Mouse (Mus musculus) neural tube, embryonic 13.5 days (tissue): ENCODE measurements around the gene Ptges. TPM values are rescaled to one million over a fixed set of nuclear protein-coding genes. Genes with fewer than 3 reads are reported as not detected.
"Not testable (repeated sequence)": the region's sequence is repeated elsewhere in the genome, so short reads cannot be mapped to it uniquely, and the experiment has no call there.

Experiments used
- ATAC-seq: fragments of 200-750 bp; cut with Nextera tagmentation; 2 replicates; pipeline ENCODE4 v1.8.0; 2017; ENCODE audit warnings: low read depth, mild to moderate bottlenecking, moderate TSS enrichment, moderate library complexity
- H3K27ac ChIP-seq: fragments of 300-500 bp; sonication (generic); replicated peaks from 2 replicates; pipeline ENCODE4 v1.5.1; 2015; ENCODE audit warnings: moderate library complexity, mild to moderate bottlenecking, inconsistent platforms
- H3K27me3 ChIP-seq: fragments of 300-500 bp; sonication (generic); 2 replicates; pipeline ENCODE4 v1.6.1; 2015; ENCODE audit warnings: mild to moderate bottlenecking, inconsistent platforms
- H3K36me3 ChIP-seq: fragments of 300-500 bp; sonication (generic); 2 replicates; pipeline ENCODE4 v1.6.1; 2015; ENCODE audit warnings: mild to moderate bottlenecking, inconsistent platforms
- H3K4me1 ChIP-seq: fragments of 300-500 bp; sonication (generic); replicated peaks from 2 replicates; pipeline ENCODE4 v1.6.1; 2015; ENCODE audit warnings: inconsistent platforms
- H3K4me2 ChIP-seq: fragments of 300-500 bp; sonication (generic); 2 replicates; pipeline ENCODE4 v1.6.1; 2015; ENCODE audit warnings: inconsistent platforms, mild to moderate bottlenecking, moderate library complexity
- H3K4me3 ChIP-seq: fragments of 300-500 bp; sonication (generic); 2 replicates; pipeline ENCODE4 v1.5.1; 2015; ENCODE audit warnings: mild to moderate bottlenecking, inconsistent platforms
- H3K9ac ChIP-seq: fragments of 300-500 bp; sonication (generic); 2 replicates; pipeline ENCODE4 v1.6.1; 2015; ENCODE audit warnings: moderate library complexity, mild to moderate bottlenecking, inconsistent platforms
- H3K9me3 ChIP-seq: fragments of 300-500 bp; sonication (generic); 2 replicates; pipeline ENCODE4 v1.6.1; 2016; ENCODE audit warnings: inconsistent platforms
- WGBS: fragments of 180-500 bp; shearing (Covaris S2); methylation state at CpG from one replicate; pipeline ENCODE4 v1.1.7; 2015; 5-methylcytosine and 5-hydroxymethylcytosine counted together
- polyA plus RNA-seq: library from polyadenylated mRNA; unstranded; fragments of >200 nt; fragmentation: Nextera tagmentation; extraction: Ambion mirVana; gene quantifications from 2 replicates; pipeline ENCODE4 v1.2.1, GENCODE M21; 2015

Ptges gene
- polyA plus RNA-seq, 1 experiment from 2014 or later: 2.4 TPM

DNA sequence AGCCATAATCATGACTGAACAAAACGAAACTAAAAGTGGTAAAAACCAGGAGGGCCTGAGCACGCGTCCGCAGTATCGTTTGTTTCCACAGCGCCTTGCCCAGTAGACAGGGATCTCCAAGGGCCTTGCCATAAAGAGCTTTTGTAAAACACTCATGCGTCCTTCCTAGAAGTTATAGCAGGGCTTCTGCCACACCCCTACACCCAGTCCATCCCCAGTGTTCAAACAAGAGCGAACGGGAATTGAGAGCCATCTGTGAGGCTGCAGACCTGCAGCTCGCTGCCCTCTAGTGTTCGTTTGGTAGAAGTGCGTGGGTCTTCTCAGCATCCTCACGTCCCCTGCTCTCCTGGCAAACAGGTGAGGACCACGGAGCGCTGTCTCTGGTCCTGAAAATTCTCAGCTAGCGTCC is 12.9 kb upstream of the Ptges start:
- ATAC-seq: peak; percentile 59; the same call in 1 of the 2 replicates
- WGBS: 27% methylated on average over 16 of the region's 16 CpGs
- Histone ChIP-seq H3K27me3 (no peaks in the 10 kb centered on the region), H3K36me3 (no peaks in the 10 kb centered on the region), H3K9me3 (no peaks in the 10 kb centered on the region), H3K27ac (no peak overlapping the region), H3K4me1 (no peaks in the 10 kb centered on the region), H3K9ac (no peak overlapping the region; the same call in 1 of the 2 replicates), H3K4me2 (peak overlapping the region; percentile 51), H3K4me3 (peak overlapping the region; percentile 27)

DNA sequence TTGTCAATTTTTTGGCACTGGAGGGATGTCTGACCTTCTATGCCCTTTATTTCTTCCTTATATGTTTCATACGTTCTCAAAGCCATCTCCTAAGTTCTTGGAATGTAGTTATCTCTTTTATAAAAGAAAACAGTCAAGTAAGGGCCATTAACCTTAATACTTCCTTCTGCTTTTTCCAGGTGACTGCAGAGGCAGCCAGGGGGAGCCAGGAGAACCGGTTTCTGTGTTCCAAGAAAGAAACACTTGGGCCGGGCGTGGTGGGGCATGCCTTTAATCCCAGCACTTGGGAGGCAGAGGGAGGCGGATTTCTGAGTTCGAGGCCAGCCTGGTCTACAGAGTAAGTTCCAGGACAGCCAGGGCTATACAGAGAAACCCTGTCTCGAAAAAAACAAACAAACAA is 12.5 kb upstream of the Ptges start:
- not testable (repeated sequence) for ATAC-seq, H3K9me3 ChIP-seq, H3K36me3 ChIP-seq, H3K27ac ChIP-seq, H3K4me1 ChIP-seq, H3K27me3 ChIP-seq, H3K4me3 ChIP-seq, H3K9ac ChIP-seq
- WGBS: 56% methylated on average over 7 of the region's 7 CpGs
- peak overlapping the region; percentile 51; the same call in 1 of the 2 replicates for H3K4me2 ChIP-seq

DNA sequence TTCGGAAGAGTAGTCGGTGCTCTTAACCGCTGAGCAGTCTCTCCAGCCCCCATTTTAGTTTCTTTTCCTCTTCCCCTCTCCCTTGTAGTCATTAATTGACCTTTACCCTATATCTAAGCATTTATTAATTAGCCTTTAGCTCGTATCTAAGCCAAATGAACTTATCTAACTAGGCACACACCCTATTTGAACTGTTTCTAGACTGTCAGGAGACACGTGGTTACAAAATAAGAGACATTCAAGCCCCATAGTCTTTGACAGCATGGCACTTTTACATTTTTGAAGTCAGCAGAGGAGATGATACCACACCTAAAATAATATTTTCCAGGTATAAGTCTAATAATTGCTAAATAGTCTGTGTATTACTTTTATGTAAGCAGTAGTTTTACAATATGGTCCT is 11.9 kb upstream of the Ptges start:
- H3K4me3 ChIP-seq: no peak overlapping the region
- H3K4me1 ChIP-seq: no peaks in the 10 kb centered on the region
- H3K9me3 ChIP-seq: no peaks in the 10 kb centered on the region
- H3K27ac ChIP-seq: no peak overlapping the region
- WGBS: 90% methylated on average over 5 of the region's 5 CpGs
- no peaks in the 10 kb centered on the region for H3K27me3 ChIP-seq
- no peak overlapping the region for H3K4me2 ChIP-seq
- no peak for ATAC-seq
- no peaks in the 10 kb centered on the region for H3K36me3 ChIP-seq
- H3K9ac ChIP-seq: no peak overlapping the region

DNA sequence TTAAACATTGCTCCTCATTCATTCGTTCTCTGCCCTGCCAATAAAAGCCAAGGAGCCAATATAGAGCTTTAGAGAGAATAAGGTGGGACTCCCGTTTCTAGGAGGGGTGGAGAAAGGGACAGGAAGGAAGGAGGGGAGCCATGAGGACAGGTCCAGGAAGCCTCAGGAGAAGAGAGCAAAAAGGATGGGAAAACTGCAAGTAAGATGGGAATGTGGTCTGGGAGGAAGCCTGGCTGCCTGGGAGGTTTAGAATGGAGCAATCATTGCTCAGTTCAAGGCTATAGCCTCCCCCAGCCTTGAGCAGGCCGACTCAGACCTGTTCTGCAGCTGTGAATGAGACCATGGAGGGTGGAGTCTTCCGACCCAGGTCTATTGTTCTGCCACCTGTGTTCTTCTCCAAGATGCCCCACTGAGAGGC is 8.9 kb upstream of the Ptges start:
- Histone ChIP-seq H3K4me3 (no peak overlapping the region), H3K4me2 (no peak overlapping the region), H3K27ac (no peak overlapping the region), H3K9ac (no peak overlapping the region), H3K4me1 (no peaks in the 10 kb centered on the region), H3K9me3 (no peaks in the 10 kb centered on the region), H3K36me3 (no peaks in the 10 kb centered on the region), H3K27me3 (no peaks in the 10 kb centered on the region)
- 50% methylated on average over 4 of the region's 4 CpGs for WGBS
- no peak for ATAC-seq

DNA sequence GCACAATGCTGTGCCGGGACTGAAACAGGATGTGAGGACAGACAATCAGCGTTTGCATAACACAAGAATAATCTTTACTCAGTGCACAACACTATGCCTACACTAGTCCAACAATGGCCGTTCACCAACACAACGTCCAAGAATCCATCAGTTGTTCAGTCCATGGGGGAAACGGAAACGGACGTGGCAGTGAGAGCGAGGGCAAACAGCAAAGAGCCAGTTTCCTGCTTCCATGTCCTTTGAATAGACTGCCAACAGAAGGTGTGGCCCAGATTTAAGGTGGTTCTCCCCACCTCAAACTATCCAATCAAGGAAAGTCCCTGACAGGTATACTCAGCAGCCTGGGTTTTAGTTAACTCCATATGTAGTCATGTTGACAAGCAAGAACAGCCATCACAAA is 8.1 kb upstream of the Ptges start:
- Histone ChIP-seq H3K9me3 (no peaks in the 10 kb centered on the region), H3K4me2 (no peak overlapping the region), H3K4me3 (no peak overlapping the region), H3K4me1 (no peaks in the 10 kb centered on the region), H3K27ac (no peak overlapping the region), H3K27me3 (no peaks in the 10 kb centered on the region), H3K36me3 (no peaks in the 10 kb centered on the region), H3K9ac (no peak overlapping the region)
- 85% methylated on average over 8 of the region's 8 CpGs for WGBS
- no peak for ATAC-seq

DNA sequence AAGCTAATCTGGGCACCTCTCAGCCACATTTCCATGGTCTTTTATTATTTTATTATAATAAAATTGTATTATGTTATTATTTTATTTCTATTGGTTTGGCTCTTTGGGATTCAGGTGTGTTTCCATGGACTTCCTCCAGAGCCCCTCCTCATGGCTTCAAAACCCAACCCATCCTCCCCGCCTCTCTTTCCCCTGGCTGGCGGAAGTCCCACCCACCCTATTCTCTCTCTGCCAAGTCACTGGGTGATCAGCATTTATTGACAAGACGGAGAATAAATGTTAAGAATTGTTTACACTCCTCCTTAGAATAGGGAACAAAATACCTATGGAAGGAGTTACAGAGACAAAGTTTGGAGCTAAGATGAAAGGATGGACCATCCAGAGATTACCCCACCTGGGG is 7.1 kb upstream of the Ptges start:
- 67% methylated on average over 3 of the region's 3 CpGs for WGBS

DNA sequence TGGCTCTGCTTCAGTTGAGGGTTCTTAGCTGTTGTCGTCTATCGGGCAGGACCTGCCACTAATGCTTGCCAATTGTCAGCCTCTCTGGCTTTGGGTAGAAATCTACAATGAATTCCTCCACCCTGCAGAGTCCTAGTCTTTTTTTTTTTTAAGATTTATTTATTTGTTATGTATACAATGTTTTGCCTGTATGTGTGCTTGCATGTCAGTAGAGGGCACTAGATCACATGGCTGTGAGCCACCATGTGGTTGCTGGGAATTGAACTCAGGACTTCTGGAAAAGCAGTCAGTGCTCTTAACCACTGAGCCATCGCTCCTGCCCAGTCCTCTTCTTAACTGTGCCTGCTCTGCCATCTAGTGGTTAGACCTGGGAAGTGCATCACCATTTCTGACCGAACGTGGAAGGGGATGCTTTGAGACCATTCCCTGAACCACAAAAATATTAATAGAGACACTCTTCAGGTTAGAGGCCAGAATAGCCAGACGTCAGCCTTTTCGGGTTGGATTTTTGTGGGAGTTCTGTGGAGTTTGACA is 4.3 kb upstream of the Ptges start:
- no peak for ATAC-seq
- WGBS: 26% methylated on average over 7 of the region's 7 CpGs

More for the DNA sequence above, 7.1 kb upstream of the Ptges start:
- no peaks in the 10 kb centered on the region for H3K36me3 ChIP-seq
- no peak for ATAC-seq
- no peaks in the 10 kb centered on the region for H3K9me3 ChIP-seq
- H3K27ac ChIP-seq: no peak overlapping the region
- no peaks in the 10 kb centered on the region for H3K27me3 ChIP-seq
- H3K9ac ChIP-seq: no peak overlapping the region
- no peak overlapping the region for H3K4me3 ChIP-seq
- H3K4me2 ChIP-seq: no peak overlapping the region
- H3K4me1 ChIP-seq: no peaks in the 10 kb centered on the region

DNA sequence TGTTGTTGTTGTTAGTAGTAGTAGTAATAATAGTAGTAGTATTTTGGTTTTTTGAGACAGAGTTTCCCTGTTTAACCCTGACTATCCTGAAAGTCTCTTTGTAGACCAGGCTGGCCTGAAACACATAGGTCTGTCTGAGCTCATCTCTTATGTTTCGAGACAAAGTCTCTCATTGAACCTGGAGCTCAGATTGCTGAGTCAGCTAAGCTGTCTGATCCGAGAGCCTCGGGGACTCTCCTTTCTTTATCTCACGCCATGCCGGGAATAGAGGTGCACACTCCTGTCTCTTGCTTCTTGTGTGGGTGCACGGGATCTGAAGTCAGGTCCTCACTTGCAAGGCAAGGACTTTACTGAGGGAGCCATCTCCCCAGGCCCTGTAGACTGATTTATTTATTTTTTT is 3.4 kb upstream of the Ptges start:
- 66% methylated on average over 6 of the region's 6 CpGs for WGBS
- ATAC-seq: no peak
- H3K9me3 ChIP-seq: no peaks in the 10 kb centered on the region

More for the DNA sequence above, 4.3 kb upstream of the Ptges start:
- H3K4me3 ChIP-seq: no peak overlapping the region
- H3K27me3 ChIP-seq: no peaks in the 10 kb centered on the region
- no peak overlapping the region for H3K9ac ChIP-seq
- H3K9me3 ChIP-seq: no peaks in the 10 kb centered on the region
- no peaks in the 10 kb centered on the region for H3K36me3 ChIP-seq
- no peak overlapping the region for H3K4me2 ChIP-seq
- H3K27ac ChIP-seq: no peak overlapping the region
- peaks cover 10% of the 10 kb centered on the region for H3K4me1 ChIP-seq

DNA sequence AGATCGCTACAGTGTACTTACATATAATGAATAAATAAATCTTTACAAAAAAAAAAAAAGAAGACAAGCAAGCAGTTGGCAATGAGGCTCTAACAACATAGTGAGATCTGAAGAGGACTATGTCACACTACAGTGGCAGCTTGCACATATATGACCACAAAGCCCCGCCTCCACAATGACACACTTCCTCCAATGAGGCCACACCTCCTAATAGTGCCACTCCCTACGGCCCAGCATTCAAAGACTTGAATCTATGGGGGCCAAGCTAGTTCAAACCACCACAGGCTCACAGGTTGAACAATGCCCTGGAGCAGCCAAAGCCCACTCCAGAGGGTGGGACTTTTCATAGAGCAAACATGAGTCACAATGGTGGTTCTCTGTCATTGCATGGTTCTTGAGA is 2.3 kb upstream of the Ptges start:
- peaks cover 22% of the 10 kb centered on the region for H3K4me1 ChIP-seq
- no peak overlapping the region for H3K4me2 ChIP-seq
- H3K4me3 ChIP-seq: no peak overlapping the region
- 85% methylated on average over 3 of the region's 3 CpGs for WGBS
- no peak overlapping the region for H3K9ac ChIP-seq
- no peaks in the 10 kb centered on the region for H3K9me3 ChIP-seq
- ATAC-seq: no peak
- no peaks in the 10 kb centered on the region for H3K36me3 ChIP-seq
- no peaks in the 10 kb centered on the region for H3K27me3 ChIP-seq
- no peak overlapping the region for H3K27ac ChIP-seq

More for the DNA sequence above, 3.4 kb upstream of the Ptges start:
- Histone ChIP-seq H3K36me3 (no peaks in the 10 kb centered on the region), H3K27ac (no peak overlapping the region), H3K4me1 (peaks cover 14% of the 10 kb centered on the region), H3K9ac (no peak overlapping the region), H3K4me3 (no peak overlapping the region), H3K27me3 (no peaks in the 10 kb centered on the region), H3K4me2 (no peak overlapping the region)

DNA sequence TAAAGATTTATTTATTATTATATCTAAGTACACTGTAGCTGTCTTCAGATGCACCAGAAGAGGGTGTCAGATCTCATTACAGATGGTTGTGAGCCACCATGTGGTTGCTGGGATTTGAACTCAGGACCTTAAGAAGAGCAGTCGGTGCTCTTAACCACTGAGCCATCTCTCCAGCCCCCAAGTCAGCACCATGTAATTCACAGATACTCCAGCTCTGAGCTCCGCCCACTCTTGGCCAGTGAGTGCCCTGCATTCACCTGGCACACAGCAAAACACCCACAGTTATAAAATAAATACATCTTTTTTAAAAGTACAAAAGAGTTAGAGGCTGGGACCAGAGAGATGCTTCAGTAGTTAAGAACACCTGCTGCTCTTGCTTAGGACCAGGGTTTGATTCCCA is 1.2 kb upstream of the Ptges start:
- WGBS: 92% methylated on average over 2 of the region's 2 CpGs
- H3K27me3 ChIP-seq, H3K27ac ChIP-seq, H3K4me3 ChIP-seq, H3K9me3 ChIP-seq, ATAC-seq, H3K9ac ChIP-seq, H3K36me3 ChIP-seq, H3K4me2 ChIP-seq: not testable (repeated sequence)
- peaks cover 24% of the 10 kb centered on the region for H3K4me1 ChIP-seq

DNA sequence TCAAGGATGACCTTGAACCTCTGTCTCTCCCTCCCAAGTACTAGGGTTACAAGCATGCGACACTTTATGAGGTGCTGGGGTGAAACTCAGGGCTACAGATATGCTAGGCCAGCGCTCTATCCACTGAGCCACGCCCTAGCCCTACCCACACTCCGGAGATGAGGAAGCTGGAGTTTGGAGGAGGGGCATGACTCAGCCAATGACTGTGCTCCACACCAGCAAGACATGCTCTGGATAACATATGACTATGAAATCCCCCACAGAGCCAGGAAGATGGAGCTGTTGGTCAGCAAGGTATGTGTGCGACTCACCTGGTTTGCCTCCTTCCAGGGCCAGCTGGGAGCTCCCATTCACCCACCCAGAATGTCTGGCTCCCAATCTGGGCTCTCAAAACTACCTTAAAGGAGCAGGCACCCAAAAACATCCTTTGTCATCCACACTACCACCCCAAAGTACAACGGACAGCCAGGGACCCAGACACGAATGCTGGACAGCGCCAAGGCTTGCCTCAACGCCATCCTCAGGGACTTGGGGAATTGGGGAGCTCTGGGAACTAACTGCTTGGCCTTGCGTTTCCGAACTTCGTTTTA is 675 bp downstream of the Ptges start:
- H3K4me2 ChIP-seq: peak overlapping the region; percentile 62
- peaks cover 24% of the 10 kb centered on the region for H3K4me1 ChIP-seq
- 30% methylated on average over 12 of the region's 12 CpGs for WGBS
- peak overlapping the region; percentile 34 for H3K4me3 ChIP-seq
- no peak overlapping the region; the same call in 1 of the 2 replicates for H3K9ac ChIP-seq
- no peak overlapping the region for H3K27ac ChIP-seq
- no peaks in the 10 kb centered on the region for H3K36me3 ChIP-seq
- peak; percentile 59 for ATAC-seq
- H3K27me3 ChIP-seq: no peaks in the 10 kb centered on the region
- no peaks in the 10 kb centered on the region for H3K9me3 ChIP-seq

DNA sequence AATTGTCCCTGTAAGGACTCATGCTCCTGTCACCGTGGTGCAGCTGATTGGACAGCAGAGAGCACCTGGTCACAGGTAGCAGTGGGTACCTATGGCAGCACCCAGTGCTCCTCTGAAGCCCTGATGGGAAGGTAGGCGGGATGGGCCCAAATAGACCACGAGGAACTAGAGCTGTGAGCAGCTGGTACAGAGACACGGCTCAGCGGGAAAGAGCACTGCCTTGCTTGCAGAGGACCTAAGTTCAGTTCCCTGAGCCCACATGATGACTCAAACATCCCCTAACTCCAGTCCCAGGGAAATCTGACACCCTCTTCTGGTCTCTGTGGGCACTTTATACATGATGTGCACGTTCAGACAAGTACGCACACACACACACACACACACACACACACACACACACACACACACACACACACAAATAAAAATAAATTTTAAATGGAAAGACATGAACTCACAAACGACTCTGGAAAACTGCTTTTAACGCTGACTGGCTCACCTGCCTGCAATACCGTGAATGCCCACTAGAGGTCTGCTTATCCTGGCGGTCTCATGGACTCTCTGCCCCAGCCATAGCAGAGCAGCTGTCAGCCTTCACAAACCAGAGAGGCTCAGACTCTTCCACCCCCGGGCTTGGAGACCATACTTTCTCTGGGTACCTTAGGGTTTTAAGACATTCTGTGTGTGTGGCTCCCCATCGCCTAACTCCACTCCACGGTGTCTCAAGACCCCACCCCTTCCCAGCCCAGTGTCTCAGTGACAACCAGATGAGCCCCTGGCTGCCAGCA is 1.6 kb downstream of the Ptges start:
- no peak for ATAC-seq
- 21% methylated on average over 14 of the region's 14 CpGs for WGBS

More for the DNA sequence above, 1.6 kb downstream of the Ptges start:
- H3K9me3 ChIP-seq: no peaks in the 10 kb centered on the region
- no peak overlapping the region for H3K4me3 ChIP-seq
- peak overlapping the region; percentile 34 for H3K27ac ChIP-seq
- H3K9ac ChIP-seq: no peak overlapping the region
- H3K4me2 ChIP-seq: no peak overlapping the region
- peaks cover 24% of the 10 kb centered on the region for H3K4me1 ChIP-seq
- no peaks in the 10 kb centered on the region for H3K36me3 ChIP-seq
- H3K27me3 ChIP-seq: no peaks in the 10 kb centered on the region
